Mouse (Mus musculus): ENCODE results near the gene Frmd8.

GRCm38 (mm10) chr19:5815010-5815409 is 60.1 kb downstream of the Frmd8 start:
- TF ChIP-seq CTCF (IDR thresholded peaks at IDR 0.05; ENCODE audit: control insufficient read depth, insufficient read depth, insufficient replicate concordance, low read depth, low read length) (no peak), POLR2A (IDR thresholded peaks at IDR 0.05; ENCODE audit: control insufficient read depth, low read depth, low read length) (no peak)

Measured in testis, adult 2 months (tissue).